Mouse (Mus musculus): ENCODE data around the gene Anxa4. TPM values are rescaled to one million over a fixed set of nuclear protein-coding genes. Genes with fewer than 3 reads are reported as not detected.

The Anxa4 gene
- total RNA-seq, 2 experiments from 2014 or later: 16.4 to 17.7 TPM

DNA sequence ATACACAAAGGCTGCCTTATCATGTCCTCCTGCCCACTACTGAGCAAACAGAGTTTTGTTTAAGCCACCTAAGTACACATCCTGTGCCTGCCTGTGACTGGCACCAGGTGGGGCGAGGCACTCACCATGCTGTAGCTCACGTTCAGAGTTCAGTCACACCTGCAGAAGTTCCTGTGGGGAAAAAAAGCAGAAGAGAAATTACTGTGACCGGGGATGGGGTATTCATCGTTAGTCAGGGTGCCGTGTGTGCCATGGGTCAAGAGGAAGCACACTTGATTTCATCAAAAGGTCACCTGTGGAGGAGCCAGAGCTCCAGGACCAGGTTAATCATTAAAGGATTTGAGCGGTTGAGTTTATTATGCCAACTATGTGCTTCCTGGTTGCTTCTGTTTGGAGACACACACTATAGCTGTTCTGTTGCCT is 27.7 kb downstream of the Anxa4 start:
- ATAC-seq (replicated peaks; ENCODE audit: poor library complexity, severe bottlenecking): no peak

DNA sequence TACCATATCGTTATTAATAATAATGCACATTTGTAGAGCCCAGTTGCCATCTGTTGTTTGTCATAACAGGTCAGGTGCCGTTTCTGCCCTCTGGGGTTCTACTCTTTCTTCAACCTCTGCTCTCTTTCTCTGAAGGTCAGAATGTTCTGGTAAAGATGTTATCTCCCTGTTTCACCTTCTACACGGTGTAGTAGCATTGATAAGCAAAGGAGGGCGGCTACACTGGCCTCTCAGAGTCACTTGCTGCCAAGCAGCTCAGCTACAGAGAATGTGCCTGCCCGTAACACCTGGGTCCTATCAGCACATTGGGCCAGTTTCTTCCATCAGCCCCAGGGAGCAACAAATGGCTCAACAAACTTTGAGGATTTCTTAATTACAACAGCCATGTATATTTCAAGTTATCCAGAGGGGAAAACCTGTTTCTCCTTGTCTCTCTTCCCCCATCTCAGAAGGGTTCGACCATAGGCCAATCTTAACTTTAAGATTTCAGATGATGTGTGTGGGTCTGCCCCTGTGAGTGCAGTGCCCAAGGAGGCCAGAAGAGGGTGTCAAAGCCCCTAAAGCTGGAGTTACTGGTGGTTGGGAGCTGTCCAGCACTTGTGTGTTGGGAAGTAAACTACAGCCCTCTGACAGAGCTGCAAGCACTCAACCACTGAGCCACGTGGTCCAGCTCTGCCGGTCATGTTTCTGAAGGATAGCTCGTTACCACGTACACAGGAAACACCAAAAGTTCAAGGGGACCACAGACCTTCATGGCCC is 39.1 kb downstream of the Anxa4 start:
- no peak for ATAC-seq (replicated peaks; ENCODE audit: poor library complexity, severe bottlenecking)

DNA sequence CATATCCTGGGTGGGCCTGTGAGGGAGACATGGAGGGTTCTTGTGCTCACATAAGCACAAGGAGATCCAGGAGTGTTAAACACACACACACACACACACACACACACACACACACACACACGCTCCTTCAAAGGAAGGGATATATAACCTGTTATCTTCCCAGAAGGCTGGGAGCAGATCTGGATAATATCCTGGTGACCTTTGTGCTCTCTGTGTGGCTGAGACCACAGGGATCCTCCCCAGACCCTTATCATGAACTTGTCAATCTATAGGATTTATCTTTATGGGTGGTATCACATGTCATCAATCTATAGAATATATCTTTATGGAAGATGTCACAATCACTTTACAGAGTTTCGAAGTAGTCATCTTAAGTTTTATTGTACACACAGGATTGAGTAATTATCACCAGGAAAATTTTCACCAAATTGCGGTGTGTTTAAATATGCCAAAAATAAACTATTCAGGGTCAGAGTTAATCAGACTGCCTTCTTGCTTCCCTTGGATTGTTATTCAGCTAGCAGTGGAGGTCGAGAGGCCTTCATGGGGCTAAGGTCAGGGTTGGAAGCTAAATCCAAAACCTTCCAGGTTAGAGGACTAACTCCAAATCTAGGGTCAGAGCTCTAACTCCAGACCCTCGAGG is 40.4 kb downstream of the Anxa4 start:
- no peak for ATAC-seq (replicated peaks; ENCODE audit: poor library complexity, severe bottlenecking)

GRCm38 (mm10) chr6:86750961-86751360 is 42.4 kb downstream of the Anxa4 start:
- no peak for ATAC-seq (replicated peaks; ENCODE audit: poor library complexity, severe bottlenecking)

GRCm38 (mm10) chr6:86749817-86750216 is 43.6 kb downstream of the Anxa4 start:
- no peak for ATAC-seq (replicated peaks; ENCODE audit: poor library complexity, severe bottlenecking)

- ATAC-seq (replicated peaks; ENCODE audit: poor library complexity, severe bottlenecking): 0 out of 2 replicates have a peak, but pooled peaks have one; percentile 40
Observed at GRCm38 (mm10) chr6:86747171-86747570, 46.2 kb downstream of the Anxa4 start.

- ATAC-seq (replicated peaks; ENCODE audit: poor library complexity, severe bottlenecking): no peak
Observed at GRCm38 (mm10) chr6:86740652-86741051, 52.7 kb downstream of the Anxa4 start.

DNA sequence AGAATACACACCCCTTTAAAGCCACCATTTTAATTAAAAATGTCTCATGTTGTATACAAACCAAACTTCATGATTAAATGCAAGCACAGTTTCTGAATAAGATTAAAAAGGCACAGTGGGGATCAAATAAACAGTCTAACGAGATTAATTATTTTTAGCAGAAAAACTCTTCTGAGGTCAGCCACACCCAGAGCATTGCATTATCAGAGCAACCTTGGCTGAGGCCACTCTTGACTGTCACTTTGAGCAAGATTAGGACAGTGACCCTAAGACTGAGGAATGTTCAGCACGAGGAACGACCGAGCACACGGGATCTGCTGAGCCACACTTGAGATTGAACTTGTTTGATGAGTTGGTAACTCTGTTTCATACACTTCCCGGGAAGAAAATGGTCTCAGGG is 56.6 kb downstream of the Anxa4 start:
- ATAC-seq (replicated peaks; ENCODE audit: poor library complexity, severe bottlenecking): no peak

- ATAC-seq (replicated peaks; ENCODE audit: poor library complexity, severe bottlenecking): no peak
Observed at GRCm38 (mm10) chr6:86736313-86736712, 57.1 kb downstream of the Anxa4 start.

- ATAC-seq (replicated peaks; ENCODE audit: poor library complexity, severe bottlenecking): peak; percentile 88
Observed at GRCm38 (mm10) chr6:86733183-86733876, 60.1 kb downstream of the Anxa4 start, which contains the start of gene Gmcl1. Gmcl1 (minus strand) TSS chr6:86733383.

- peak; percentile 46 for ATAC-seq (replicated peaks; ENCODE audit: poor library complexity, severe bottlenecking)
Observed at GRCm38 (mm10) chr6:86732276-86733173, 60.9 kb downstream of the Anxa4 start.

DNA sequence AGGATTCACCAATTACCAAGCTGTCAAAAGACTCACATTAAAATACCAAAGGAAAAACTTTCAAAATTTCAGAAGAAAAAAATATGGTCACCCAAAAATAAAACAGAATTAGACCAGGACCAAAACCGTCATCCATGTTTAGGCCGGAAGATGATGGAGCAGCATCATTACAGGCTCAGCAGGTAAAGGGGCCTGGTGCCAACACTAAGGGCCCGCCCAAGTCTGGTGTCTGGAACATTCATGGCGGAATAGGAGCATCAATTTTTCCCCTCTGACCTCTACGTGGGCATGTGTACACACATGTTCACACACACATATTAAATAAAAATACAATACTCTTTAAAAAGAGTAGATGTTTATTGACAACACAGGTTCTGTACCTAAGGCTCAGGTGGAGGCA is 64.7 kb downstream of the Anxa4 start:
- ATAC-seq (replicated peaks; ENCODE audit: poor library complexity, severe bottlenecking): no peak

DNA sequence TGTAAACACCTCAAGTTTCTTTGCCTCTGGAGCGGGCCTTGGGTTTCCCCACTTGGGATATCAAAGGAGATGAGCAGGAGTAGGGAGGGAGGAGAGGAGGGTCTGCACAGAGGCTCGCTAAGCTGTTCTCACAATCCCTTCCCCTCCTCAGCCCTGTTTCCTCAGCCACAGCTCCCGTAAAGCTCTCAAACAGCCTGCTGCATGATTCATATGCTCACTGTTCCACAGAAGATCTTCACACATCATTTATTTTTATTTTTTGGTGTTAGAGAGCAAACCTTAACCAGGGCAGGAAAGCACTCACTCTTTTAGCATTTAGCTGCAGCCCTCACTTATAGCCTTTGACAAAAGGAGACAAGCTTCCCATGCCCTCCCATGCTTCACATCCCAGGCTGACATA is 71.4 kb downstream of the Anxa4 start:
- ATAC-seq (replicated peaks; ENCODE audit: poor library complexity, severe bottlenecking): no peak

- ATAC-seq (replicated peaks; ENCODE audit: poor library complexity, severe bottlenecking): no peak
Observed at GRCm38 (mm10) chr6:86708072-86708774, 85.2 kb downstream of the Anxa4 start.

- ATAC-seq (replicated peaks; ENCODE audit: poor library complexity, severe bottlenecking): no peak
Observed at GRCm38 (mm10) chr6:86702577-86702976, 90.8 kb downstream of the Anxa4 start.

DNA sequence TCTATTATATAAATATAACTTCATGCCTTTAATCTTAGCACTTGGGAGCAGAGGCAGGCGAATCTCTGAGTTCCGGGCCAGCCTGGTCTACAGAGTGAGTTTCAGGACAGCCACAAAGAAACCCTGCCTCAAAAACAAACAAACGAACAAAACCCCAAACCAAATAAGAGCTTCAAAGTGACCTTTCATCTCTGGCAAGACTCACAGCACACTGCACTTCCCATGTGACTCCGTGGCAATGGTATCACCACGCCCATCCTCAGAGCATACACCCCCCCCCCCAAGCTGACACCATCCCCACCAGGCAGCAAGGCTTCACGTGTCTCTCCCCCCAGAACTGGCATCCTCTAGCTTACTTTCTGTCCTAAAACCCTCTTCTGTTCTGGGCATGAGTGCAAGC is 95.5 kb downstream of the Anxa4 start:
- ATAC-seq (replicated peaks; ENCODE audit: poor library complexity, severe bottlenecking): no peak

DNA sequence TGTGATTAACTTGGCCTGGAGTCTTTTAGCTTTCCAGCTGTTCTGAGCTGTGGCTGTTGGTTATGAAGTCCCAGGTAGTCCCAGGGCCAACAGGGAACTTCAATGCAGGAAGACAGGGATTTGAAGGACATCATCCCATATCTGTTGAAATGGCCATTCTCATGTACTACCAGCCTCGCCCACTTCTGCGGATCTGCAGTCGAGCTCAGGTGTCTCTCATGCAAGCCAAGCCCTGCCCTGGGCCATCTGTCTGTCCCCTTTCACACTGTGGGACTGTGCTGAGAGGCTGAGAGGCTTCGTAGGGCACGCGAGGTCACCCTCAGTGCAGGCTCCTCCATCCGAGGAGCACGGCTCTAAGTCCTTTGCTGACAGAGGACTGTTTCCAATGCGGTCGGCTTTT is 97.2 kb downstream of the Anxa4 start:
- ATAC-seq (replicated peaks; ENCODE audit: poor library complexity, severe bottlenecking): no peak

DNA sequence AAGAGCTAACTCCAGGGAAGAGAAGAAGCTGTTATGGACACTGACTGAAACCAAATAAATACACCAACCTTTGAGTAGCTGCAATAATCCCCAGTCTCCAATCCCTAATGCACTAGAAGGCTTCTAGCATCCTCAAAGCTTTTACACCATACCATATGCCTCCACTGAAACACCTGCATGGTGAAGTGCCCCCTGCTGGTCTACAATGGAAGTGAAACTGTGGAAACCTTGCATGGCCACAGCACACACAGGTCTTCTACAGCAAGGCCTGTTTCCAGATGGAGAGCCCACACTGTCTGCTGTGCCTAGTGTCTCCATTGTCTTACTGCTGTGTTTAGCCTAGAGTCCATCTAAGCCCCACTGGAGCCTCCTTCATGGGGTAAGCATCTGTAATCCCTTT is 98.9 kb downstream of the Anxa4 start:
- ATAC-seq (replicated peaks; ENCODE audit: poor library complexity, severe bottlenecking): peak; percentile 88

GRCm38 (mm10) chr6:86689671-86690070 is 103.7 kb downstream of the Anxa4 start:
- ATAC-seq (replicated peaks; ENCODE audit: poor library complexity, severe bottlenecking): no peak

DNA sequence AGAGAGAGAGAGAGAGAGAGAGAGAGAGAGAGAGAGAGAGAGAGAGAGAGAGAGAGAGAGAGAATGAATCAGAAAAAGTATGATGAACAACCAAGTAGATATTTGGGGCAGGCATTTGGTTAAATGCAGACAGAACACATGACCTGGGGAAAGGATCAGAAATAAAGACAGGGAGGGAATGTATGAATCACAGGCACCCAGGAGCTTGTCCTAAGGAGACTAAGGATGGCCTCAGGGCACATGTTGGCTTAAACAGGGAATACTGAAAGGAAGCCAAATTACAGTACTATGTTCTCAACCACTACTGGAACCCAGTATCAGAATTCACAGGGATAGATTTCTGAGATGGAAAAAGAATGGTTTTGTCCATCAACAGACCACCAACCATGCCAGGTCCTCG is 106.4 kb downstream of the Anxa4 start:
- no peak for ATAC-seq (replicated peaks; ENCODE audit: poor library complexity, severe bottlenecking)

Measured in granulocyte monocyte progenitor cell, adult 5-6 weeks (primary cell).